Mouse (Mus musculus) MEL (cell line): ENCODE results near the gene Tmem45b.

Experiments
- TBP ChIP-seq: IDR thresholded peaks from 2 replicates; pipeline ENCODE4 v1.8.0; 2011; ENCODE audit warnings: low read depth, low read length, improper control_type of control experiment
- TCF12 ChIP-seq: IDR thresholded peaks from 2 replicates; pipeline ENCODE4 v1.6.1; 2014; ENCODE audit warnings: low read depth, mild to moderate bottlenecking, inconsistent platforms, low read length, improper control_type of control experiment, moderate library complexity

DNA sequence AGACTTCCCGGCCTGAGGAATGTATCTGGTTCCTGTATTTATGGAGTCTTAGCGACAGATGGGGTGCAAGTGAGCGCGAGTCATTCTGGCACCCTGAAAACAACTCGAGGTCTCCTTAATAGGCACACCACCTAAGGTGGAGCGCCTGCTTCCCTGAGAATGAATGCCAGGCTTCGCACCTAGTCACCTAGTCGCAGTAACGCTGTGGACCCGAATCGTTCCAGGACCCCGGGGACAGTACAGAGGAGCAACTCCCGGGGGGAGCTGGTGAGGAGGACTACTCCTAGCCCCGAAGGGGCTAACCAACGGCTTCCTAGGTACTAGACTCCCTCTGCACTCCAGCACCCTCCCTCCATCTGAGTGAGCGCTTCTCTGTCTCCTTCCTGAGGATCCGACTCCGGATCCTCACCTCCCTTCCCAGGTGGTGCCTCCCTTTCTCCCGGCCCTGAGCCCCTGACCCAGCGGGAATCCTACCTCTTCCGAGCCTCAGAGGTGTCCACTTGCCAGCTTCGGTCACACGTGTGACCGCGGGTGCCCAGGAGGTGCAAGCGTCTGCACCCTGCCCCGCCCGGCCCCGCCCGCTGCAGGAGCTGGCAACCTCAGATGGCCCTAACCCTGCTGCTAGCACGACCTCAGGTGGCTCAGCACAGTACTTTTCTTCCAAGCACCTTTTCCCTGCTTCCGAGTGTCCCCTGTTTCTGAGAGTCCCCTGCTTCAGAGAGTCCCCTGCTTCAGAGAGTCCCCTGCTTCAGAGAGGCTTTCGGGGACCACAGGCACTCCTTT lies at the start of gene Tmem45b:
- no peak for TF ChIP-seq TBP
- no peak for TF ChIP-seq TCF12
